Mouse (Mus musculus): ENCODE measurements at regions not wholly inside any gene's neighbourhood (a gene's known extent, or its start where the extent isn't known, plus 50 kb on each side); places are given as distances from the start of the nearest gene placed in this dataset.

- TF ChIP-seq CTCF (IDR thresholded peaks at IDR 0.05) = no peak
- no peak for TF ChIP-seq EP300 (IDR thresholded peaks at IDR 0.05)
Observed at GRCm38 (mm10) chr8:87270525-87271187, 201.8 kb downstream of the Cbln1 start.

Measured in lung, postnatal 0 days (tissue).